Mouse (Mus musculus) heart, postnatal 0 days (tissue): ENCODE results near the gene Srd5a2. TPM values are rescaled to one million over a fixed set of nuclear protein-coding genes. Genes with fewer than 3 reads are reported as not detected.

Experiments
- ATAC-seq: fragments of 200-750 bp; cut with Nextera tagmentation; 2 replicates; pipeline ENCODE4 v1.8.0; 2017; ENCODE audit warnings: low read depth, moderate number of reproducible peaks, moderate library complexity; ENCODE audit not compliant: insufficient read depth
- DNase-seq: peaks from one replicate; pipeline ENCODE4 v3.0.0-alpha.2; 2016; ENCODE audit warnings: low spot score
- H3K27ac ChIP-seq: fragments of 300-500 bp; sonication (generic); 2 replicates; pipeline ENCODE4 v1.5.1; 2014; ENCODE audit warnings: low read depth, mild to moderate bottlenecking
- H3K27me3 ChIP-seq: fragments of 300-500 bp; sonication (generic); 2 replicates; pipeline ENCODE4 v1.6.1; 2014; ENCODE audit warnings: low read length, mixed read lengths; ENCODE audit not compliant: control insufficient read depth, insufficient read depth
- H3K36me3 ChIP-seq: fragments of 300-500 bp; sonication (generic); replicated peaks from 2 replicates; pipeline ENCODE4 v1.6.1; 2014; ENCODE audit warnings: low read length, mixed read lengths; ENCODE audit not compliant: control insufficient read depth, insufficient read depth
- H3K4me1 ChIP-seq: fragments of 300-500 bp; sonication (generic); 2 replicates; pipeline ENCODE4 v1.6.1; 2014; ENCODE audit warnings: antibody characterized with exemption; ENCODE audit not compliant: control insufficient read depth, insufficient read depth
- H3K4me2 ChIP-seq: fragments of 300-500 bp; sonication (generic); 2 replicates; pipeline ENCODE4 v1.6.1; 2014; ENCODE audit warnings: low read depth, mild to moderate bottlenecking, low read length, moderate library complexity
- H3K4me3 ChIP-seq: fragments of 300-500 bp; sonication (generic); 2 replicates; pipeline ENCODE4 v1.5.1; 2014; ENCODE audit warnings: low read depth, low read length
- H3K9ac ChIP-seq: fragments of 300-500 bp; sonication (generic); replicated peaks from 2 replicates; pipeline ENCODE4 v1.6.1; 2014; ENCODE audit warnings: low read depth, low read length, mixed read lengths
- H3K9me3 ChIP-seq: fragments of 300-500 bp; sonication (generic); replicated peaks from 2 replicates; pipeline ENCODE4 v1.6.1; 2016; ENCODE audit warnings: low read length; ENCODE audit not compliant: control insufficient read depth
- CTCF ChIP-seq: IDR thresholded peaks from 2 replicates; pipeline ENCODE4 v1.5.1; 2016; ENCODE audit warnings: antibody characterized with exemption, control low read depth, low read depth
- EP300 ChIP-seq: IDR thresholded peaks from 2 replicates; pipeline ENCODE4 v1.6.1; 2016; ENCODE audit warnings: antibody characterized with exemption, low read depth
- WGBS: fragments of 180-500 bp; shearing (Covaris S2); extraction: QIAGEN DNeasy Blood & Tissue Kit; methylation state at CpG from one replicate; pipeline ENCODE4 v1.1.7; 2014; 5-methylcytosine and 5-hydroxymethylcytosine counted together
- polyA plus RNA-seq: library from polyadenylated mRNA; unstranded; fragments of >200 nt; fragmentation: Nextera tagmentation; extraction: Ambion mirVana; gene quantifications from 2 replicates; pipeline ENCODE4 v1.2.1, GENCODE M21; 2015
- total RNA-seq: library from RNA; depleted of rRNA; stranded (reverse); fragments of >200 nt; gene quantifications from 2 replicates; pipeline ENCODE4 v1.2.3, GENCODE M21; 2014; ENCODE audit warnings: low replicate concordance; rRNA removed

Srd5a2 gene
- total and polyA plus RNA-seq, 2 experiments from 2014 or later, result not detected

- ATAC-seq (no peak), DNase-seq (no peak)
- Histone ChIP-seq H3K4me3 (no peak overlapping the region), H3K27me3 (no peaks in the 10 kb centered on the region), H3K4me2 (no peak overlapping the region), H3K4me1 (no peaks in the 10 kb centered on the region; the same call in 1 of the 2 replicates), H3K9ac (no peak overlapping the region), H3K36me3 (no peaks in the 10 kb centered on the region), H3K27ac (no peak overlapping the region), H3K9me3 (no peaks in the 10 kb centered on the region)
- TF ChIP-seq CTCF (no peak), EP300 (no peak)
- WGBS, result 16% methylated on average over 4 of the region's 4 CpGs
These were observed 63.2 kb downstream of the Srd5a2 start for GRCm38 (mm10) chr17:73984508-73984907.

- 64% methylated on average over 1 of the region's 1 CpGs for WGBS
These were observed 64.8 kb downstream of the Srd5a2 start for GRCm38 (mm10) chr17:73982871-73983270.

GRCm38 (mm10) chr17:73976066-73976465 lies 71.7 kb downstream of the Srd5a2 start:
- Histone ChIP-seq H3K9me3 (no peaks in the 10 kb centered on the region), H3K9ac (no peak overlapping the region), H3K4me1 (no peaks in the 10 kb centered on the region; the same call in 1 of the 2 replicates), H3K4me2 (no peak overlapping the region), H3K36me3 (no peaks in the 10 kb centered on the region), H3K27ac (no peak overlapping the region), H3K4me3 (no peak overlapping the region), H3K27me3 (no peaks in the 10 kb centered on the region)
- TF ChIP-seq CTCF, result no peak
- TF ChIP-seq EP300, result no peak
- DNase-seq (no peak), ATAC-seq (no peak)

More at GRCm38 (mm10) chr17:73982871-73983270, 64.8 kb downstream of the Srd5a2 start:
- Histone ChIP-seq H3K4me1 (no peaks in the 10 kb centered on the region; the same call in 1 of the 2 replicates), H3K9me3 (no peaks in the 10 kb centered on the region), H3K9ac (no peak overlapping the region), H3K4me2 (no peak overlapping the region), H3K4me3 (no peak overlapping the region), H3K27ac (no peak overlapping the region), H3K36me3 (no peaks in the 10 kb centered on the region), H3K27me3 (no peaks in the 10 kb centered on the region)
- no peak for TF ChIP-seq CTCF
- TF ChIP-seq EP300, result no peak
- DNase-seq, result no peak
- no peak for ATAC-seq

GRCm38 (mm10) chr17:73972648-73973047 lies 75.1 kb downstream of the Srd5a2 start:
- TF ChIP-seq EP300 (no peak), CTCF (no peak)
- no peak for DNase-seq
- Histone ChIP-seq H3K4me1 (no peaks in the 10 kb centered on the region; the same call in 1 of the 2 replicates), H3K27ac (no peak overlapping the region), H3K4me2 (no peak overlapping the region), H3K9me3 (no peaks in the 10 kb centered on the region), H3K9ac (no peak overlapping the region), H3K27me3 (no peaks in the 10 kb centered on the region), H3K4me3 (no peak overlapping the region), H3K36me3 (no peaks in the 10 kb centered on the region)
- 84% methylated on average over 11 of the region's 11 CpGs for WGBS
- ATAC-seq, result no peak

GRCm38 (mm10) chr17:73971291-73971690 lies 76.4 kb downstream of the Srd5a2 start:
- TF ChIP-seq EP300, result no peak
- no peak for TF ChIP-seq CTCF
- no peak overlapping the region for H3K9ac ChIP-seq
- H3K27me3 ChIP-seq, result no peaks in the 10 kb centered on the region
- ATAC-seq (no peak), DNase-seq (no peak)
- no peaks in the 10 kb centered on the region; the same call in 1 of the 2 replicates for H3K4me1 ChIP-seq
- H3K4me3 ChIP-seq, result no peak overlapping the region
- no peak overlapping the region for H3K27ac ChIP-seq
- no peaks in the 10 kb centered on the region for H3K9me3 ChIP-seq
- no peaks in the 10 kb centered on the region for H3K36me3 ChIP-seq
- H3K4me2 ChIP-seq, result no peak overlapping the region
- WGBS, result 69% methylated on average over 4 of the region's 4 CpGs

GRCm38 (mm10) chr17:73970361-73971027 lies 77.2 kb downstream of the Srd5a2 start:
- no peak overlapping the region for H3K9ac ChIP-seq

More at GRCm38 (mm10) chr17:73970361-73971027, 77.2 kb downstream of the Srd5a2 start:
- 0 out of 2 replicates have a peak, but pooled peaks have one; percentile 58 for TF ChIP-seq EP300
- TF ChIP-seq CTCF, result no peak
- H3K9me3 ChIP-seq, result no peaks in the 10 kb centered on the region
- no peak overlapping the region for H3K4me2 ChIP-seq
- H3K36me3 ChIP-seq, result no peaks in the 10 kb centered on the region
- peak; percentile 85 for ATAC-seq
- H3K27ac ChIP-seq, result peak overlapping the region; percentile 43
- H3K4me1 ChIP-seq, result no peaks in the 10 kb centered on the region
- DNase-seq, result peak; percentile 68
- H3K27me3 ChIP-seq, result no peaks in the 10 kb centered on the region
- H3K4me3 ChIP-seq, result no peak overlapping the region
- WGBS, result 34% methylated on average over 3 of the region's 3 CpGs

Other genes with a start within 250 kb of the Srd5a2 start
- gene Ehd3, start 243.8 kb downstream of the Srd5a2 start, total RNA-seq, result 4.2 and 6.7 TPM in 2 replicates
- 1.7 and 1.8 TPM in 2 replicates for gene Ehd3, start 243.8 kb downstream of the Srd5a2 start, polyA plus RNA-seq
- 7.8 and 20.4 TPM in 2 replicates for gene Xdh, start 97.7 kb downstream of the Srd5a2 start, total RNA-seq
- gene Xdh, start 97.7 kb downstream of the Srd5a2 start, polyA plus RNA-seq, result 2.3 and 2.8 TPM in 2 replicates
- gene Memo1, start 247.6 kb upstream of the Srd5a2 start, total RNA-seq, result 30.2 and 128 TPM in 2 replicates
- 67.5 and 68.8 TPM in 2 replicates for gene Memo1, start 247.6 kb upstream of the Srd5a2 start, polyA plus RNA-seq